Comparison of ENCODE assay signal across 24 mouse cellular contexts in the genomic region with DNA sequence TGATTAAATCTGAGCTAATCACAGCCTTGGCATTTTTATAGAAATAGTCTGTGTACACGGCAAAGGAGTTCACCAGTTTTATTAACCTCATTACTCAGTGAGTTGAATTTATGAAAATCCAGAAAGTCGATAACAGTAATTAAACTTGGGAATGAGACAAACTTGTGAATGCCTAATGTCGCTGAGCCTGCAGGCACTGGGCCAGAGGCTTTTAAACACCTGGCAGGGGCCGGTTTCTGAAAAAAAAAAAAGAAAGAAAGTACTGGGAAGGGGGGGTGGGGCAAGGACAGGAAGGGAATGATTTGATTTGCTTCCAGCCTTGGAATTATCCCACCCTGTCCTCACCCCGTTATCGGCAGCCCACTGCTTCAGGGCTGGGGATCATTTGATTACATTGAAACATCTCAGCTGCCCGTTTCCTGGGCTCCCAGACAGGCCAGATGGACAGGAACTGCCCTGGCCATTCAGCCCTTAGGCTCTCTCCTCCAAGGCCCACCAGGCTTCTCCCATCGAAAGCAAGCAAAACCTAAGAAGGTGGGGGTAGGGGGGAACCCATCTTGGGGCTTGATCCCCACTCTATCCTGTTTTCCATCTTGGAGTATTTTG. TPM values are rescaled to one million over a fixed set of nuclear protein-coding genes. Genes with fewer than 3 reads are reported as not detected.
DNase-seq lines count a peak whose midpoint lies in the region; ATAC-seq and TF ChIP-seq lines count a peak whose summit lies in the region.
"Had no signal": no experiment of that assay in that cellular context is flagged by ENCODE, and none has a peak within 500 bp of the region (broad histone marks: within the 10 kb centered on the region; RNA-seq: fewer than 3 reads in every experiment).

No protein-coding gene starts in this region.

- no peak for DNase-seq in hindbrain, postnatal 0 days (ENCODE audit: low spot score)
- DNase-seq in ES-E14 (ENCODE audit: low read depth, low spot score) (no peak), MN1 (ENCODE audit: low spot score) (peak; percentile 46)
- DNase-seq in limb, embryonic 11.5 days (ENCODE audit: low spot score): no peak
- DNase-seq in liver, embryonic 11.5 days (ENCODE audit: low spot score): no peak
- DNase-seq: adrenal gland, postnatal 14 days; cerebellum, adult 18-20 months; cerebellum, postnatal 36 days; gastrocnemius, postnatal 25 days; kidney, postnatal 4 days; layer of hippocampus, adult 9-11 months; lung, adult 18-20 months; lung, postnatal 14 days; retina, postnatal 1 day; thymus, adult 18-20 months; thymus, postnatal 4 days had no signal

- 0 out of 2 replicates have a peak overlapping the region, but pooled peaks have one; percentile 8 for H3K27ac ChIP-seq in hindbrain, embryonic 13.5 days
- no peak overlapping the region for H3K27ac ChIP-seq in hindbrain, postnatal 0 days
- H3K27ac ChIP-seq in ES-E14 (ENCODE audit: insufficient read depth, low read depth, low read length, poor library complexity, severe bottlenecking): no peak overlapping the region
- H3K27ac ChIP-seq in limb, embryonic 11.5 days (replicated peaks; ENCODE audit: low read depth, low read length): no peak overlapping the region
- no peak overlapping the region for H3K27ac ChIP-seq in liver, embryonic 11.5 days (ENCODE audit: low read depth, low read length)
- no peak overlapping the region for H3K27ac ChIP-seq in kidney, embryonic 16.5 days (ENCODE audit: low read length)
- H3K27ac ChIP-seq: intestine, embryonic 15.5 days; stomach, embryonic 15.5 days had no signal

- H3K9me3 ChIP-seq in hindbrain, embryonic 13.5 days: no peaks in the 10 kb centered on the region
- no peaks in the 10 kb centered on the region for H3K9me3 ChIP-seq in hindbrain, postnatal 0 days (ENCODE audit: low read length)
- H3K9me3 ChIP-seq in ES-E14 (ENCODE audit: control insufficient read depth, insufficient read depth, low read depth, low read length): no peaks in the 10 kb centered on the region
- H3K9me3 ChIP-seq in limb, embryonic 11.5 days (ENCODE audit: control insufficient read depth, low read length): no peaks in the 10 kb centered on the region
- no peaks in the 10 kb centered on the region for H3K9me3 ChIP-seq in liver, embryonic 11.5 days (ENCODE audit: control insufficient read depth, low read length)
- no peaks in the 10 kb centered on the region for H3K9me3 ChIP-seq in kidney, embryonic 16.5 days (ENCODE audit: low read length)
- H3K9me3 ChIP-seq: intestine, embryonic 15.5 days; stomach, embryonic 15.5 days had no signal

- H3K36me3 ChIP-seq in hindbrain, embryonic 13.5 days: no peaks in the 10 kb centered on the region
- H3K36me3 ChIP-seq in hindbrain, postnatal 0 days (ENCODE audit: insufficient read depth, low read length): no peaks in the 10 kb centered on the region
- no peaks in the 10 kb centered on the region for H3K36me3 ChIP-seq in ES-E14 (ENCODE audit: control insufficient read depth, insufficient read depth, low read length, poor library complexity, severe bottlenecking)
- no peaks in the 10 kb centered on the region for H3K36me3 ChIP-seq in limb, embryonic 11.5 days (ENCODE audit: control insufficient read depth, insufficient read depth, low read length)
- H3K36me3 ChIP-seq in liver, embryonic 11.5 days (ENCODE audit: control insufficient read depth, insufficient read depth, low read length): no peaks in the 10 kb centered on the region
- H3K36me3 ChIP-seq in kidney, embryonic 16.5 days (ENCODE audit: insufficient read depth, low read length): no peaks in the 10 kb centered on the region
- H3K36me3 ChIP-seq: intestine, embryonic 15.5 days; stomach, embryonic 15.5 days had no signal

- no peak overlapping the region for H3K4me3 ChIP-seq in hindbrain, embryonic 13.5 days
- H3K4me3 ChIP-seq in hindbrain, postnatal 0 days (ENCODE audit: low read length): no peak overlapping the region
- H3K4me3 ChIP-seq in ES-E14 (ENCODE audit: insufficient read depth in 1 of 2, low read depth in 1 of 2, low read length in 2 of 2, poor library complexity in 1 of 2, severe bottlenecking in 1 of 2): no peak overlapping the region
- no peak overlapping the region for H3K4me3 ChIP-seq in limb, embryonic 11.5 days (ENCODE audit: low read depth, low read length)
- no peak overlapping the region for H3K4me3 ChIP-seq in liver, embryonic 11.5 days (ENCODE audit: low read depth, low read length)
- no peak overlapping the region for H3K4me3 ChIP-seq in kidney, embryonic 16.5 days (ENCODE audit: low read length)
- H3K4me3 ChIP-seq: erythroblast, embryonic 14.5 days; intestine, embryonic 15.5 days; myocyte; stomach, embryonic 15.5 days had no signal

- TF ChIP-seq CTCF in hindbrain, postnatal 0 days (IDR thresholded peaks at IDR 0.05; ENCODE audit: low read depth): no peak

- in situ Hi-C loops in ES-E14 (cut with MboI; ENCODE audit: low sequenced_read_pairs in 2 of 2, unreplicated experiment in 2 of 2): no loop called here

- H3K9ac ChIP-seq in hindbrain, embryonic 13.5 days: no peak overlapping the region
- no peak overlapping the region for H3K9ac ChIP-seq in hindbrain, postnatal 0 days (replicated peaks; ENCODE audit: low read length)
- H3K9ac ChIP-seq in ES-E14 (ENCODE audit: insufficient read depth, low read depth, low read length, poor library complexity, severe bottlenecking): no peak overlapping the region; the same call in 1 of the 2 replicates
- H3K9ac ChIP-seq in limb, embryonic 11.5 days (ENCODE audit: low read length): 0 out of 2 replicates have a peak overlapping the region, but pooled peaks have one; percentile 23
- no peak overlapping the region for H3K9ac ChIP-seq in liver, embryonic 11.5 days (ENCODE audit: low read depth, low read length)
- H3K9ac ChIP-seq in kidney, embryonic 16.5 days (replicated peaks; ENCODE audit: low read length): no peak overlapping the region
- H3K9ac ChIP-seq: intestine, embryonic 15.5 days; stomach, embryonic 15.5 days had no signal

- H3K4me2 ChIP-seq in hindbrain, embryonic 13.5 days: no peak overlapping the region
- no peak overlapping the region for H3K4me2 ChIP-seq in hindbrain, postnatal 0 days (ENCODE audit: low read depth, low read length)
- no peak overlapping the region; the same call in 1 of the 2 replicates for H3K4me2 ChIP-seq in limb, embryonic 11.5 days (ENCODE audit: low read depth, severe bottlenecking)
- H3K4me2 ChIP-seq in liver, embryonic 11.5 days: no peak overlapping the region
- no peak overlapping the region for H3K4me2 ChIP-seq in kidney, embryonic 16.5 days (replicated peaks; ENCODE audit: low read depth, low read length)
- H3K4me2 ChIP-seq: intestine, embryonic 15.5 days; stomach, embryonic 15.5 days had no signal

- WGBS in hindbrain, embryonic 13.5 days: 39% methylated on average over 8 of the region's 8 CpGs
- 20% methylated on average over 8 of the region's 8 CpGs for WGBS in hindbrain, postnatal 0 days
- WGBS in limb, embryonic 11.5 days: 9% methylated on average over 8 of the region's 8 CpGs
- WGBS in liver, embryonic 11.5 days: 37% methylated on average over 8 of the region's 8 CpGs
- WGBS in kidney, embryonic 16.5 days: 17% methylated on average over 8 of the region's 8 CpGs

- no peaks in the 10 kb centered on the region for H3K27me3 ChIP-seq in hindbrain, embryonic 13.5 days
- H3K27me3 ChIP-seq in hindbrain, postnatal 0 days (ENCODE audit: insufficient read depth, low read length): no peaks in the 10 kb centered on the region
- no peaks in the 10 kb centered on the region for H3K27me3 ChIP-seq in limb, embryonic 11.5 days (ENCODE audit: control insufficient read depth, insufficient read depth, low read length)
- H3K27me3 ChIP-seq in liver, embryonic 11.5 days (replicated peaks; ENCODE audit: control insufficient read depth, insufficient read depth, low read length): no peaks in the 10 kb centered on the region
- H3K27me3 ChIP-seq in kidney, embryonic 16.5 days (ENCODE audit: insufficient read depth, low read length): no peaks in the 10 kb centered on the region
- H3K27me3 ChIP-seq: intestine, embryonic 15.5 days; stomach, embryonic 15.5 days had no signal

- no peak for ATAC-seq in hindbrain, embryonic 13.5 days (ENCODE audit: low FRiP score)
- ATAC-seq in hindbrain, postnatal 0 days: no peak
- ATAC-seq in limb, embryonic 11.5 days (ENCODE audit: insufficient number of reproducible peaks, low FRiP score, low TSS enrichment, low read depth): peak; percentile 54; the same call in 1 of the 2 replicates
- no peak for ATAC-seq in monocyte, adult 5-6 weeks (replicated peaks; ENCODE audit: insufficient number of reproducible peaks, low FRiP score, low TSS enrichment, poor library complexity, severe bottlenecking)
- ATAC-seq in liver, embryonic 11.5 days (replicated peaks; ENCODE audit: low FRiP score): no peak
- ATAC-seq in kidney, embryonic 16.5 days (ENCODE audit: low FRiP score, low TSS enrichment): no peak
- ATAC-seq: intestine, embryonic 15.5 days; Patski had no signal

- H3K4me1 ChIP-seq in hindbrain, embryonic 13.5 days (replicated peaks): peaks cover 32% of the 10 kb centered on the region
- H3K4me1 ChIP-seq in hindbrain, postnatal 0 days (ENCODE audit: insufficient read depth, low read length): no peaks in the 10 kb centered on the region
- H3K4me1 ChIP-seq in ES-E14 (ENCODE audit: control insufficient read depth in 2 of 2, insufficient read depth in 2 of 2, low read length in 2 of 2, poor library complexity in 1 of 2): peaks cover 0 to 5% of the 10 kb centered on the region in 2 experiments; a peak in 1 of 4 replicates
- H3K4me1 ChIP-seq in limb, embryonic 11.5 days (ENCODE audit: control insufficient read depth, insufficient read depth, low read length): peaks cover 9% of the 10 kb centered on the region
- no peaks in the 10 kb centered on the region for H3K4me1 ChIP-seq in liver, embryonic 11.5 days (replicated peaks; ENCODE audit: control insufficient read depth, insufficient read depth, low read length)
- H3K4me1 ChIP-seq in kidney, embryonic 16.5 days (ENCODE audit: insufficient read depth, low read length): 0 out of 2 replicates have a peak, but pooled peaks cover 4% of the 10 kb centered on the region
- H3K4me1 ChIP-seq: stomach, embryonic 15.5 days had no signal

TF ChIP-seq in ES-E14, 5 proteins besides CTCF, POLR2A, EP300 and RAD21:
- TF ChIP-seq ZNF384 (IDR thresholded peaks at IDR 0.05; ENCODE audit: low read depth, low read length) (peak; percentile 53; the same call in 1 of the 2 replicates), MAFK (IDR thresholded peaks at IDR 0.05; ENCODE audit: insufficient read depth, low read depth, low read length) (no peak)

RNA-seq across cellular contexts. Expression of a gene that starts 21.7 kb away (rescaled TPM):
- polyA plus RNA-seq in hindbrain, embryonic 13.5 days (2015; fragmentation: Nextera tagmentation; extraction: Ambion mirVana): 2,103 and 2,232 TPM in 2 replicates
- 690 and 787 TPM in 2 replicates for total RNA-seq in hindbrain, postnatal 0 days (2014; rRNA removed)
- polyA plus RNA-seq in hindbrain, postnatal 0 days (2015; fragmentation: Nextera tagmentation; extraction: Ambion mirVana): 1,844 and 1,981 TPM in 2 replicates
- total RNA-seq in ES-E14 (2012; rRNA removed): 21.2 and 23.9 TPM in 2 replicates
- polyA plus RNA-seq in limb, embryonic 11.5 days (2014; fragmentation: Nextera tagmentation; extraction: Ambion mirVana): 63.2 and 72.0 TPM in 2 replicates
- 0.11 to 0.19 TPM (median 0.19 TPM) in 3 replicates for total RNA-seq in monocyte, adult 5-6 weeks (2017)
- polyA plus RNA-seq in liver, embryonic 11.5 days (2014; fragmentation: Nextera tagmentation; extraction: Ambion mirVana): 32.6 and 39.6 TPM in 2 replicates
- 48.2 and 58.4 TPM in 2 replicates for polyA plus RNA-seq in kidney, embryonic 16.5 days (2015; fragmentation: Nextera tagmentation; extraction: Ambion mirVana)
- polyA plus RNA-seq: erythroblast, embryonic 14.5 days had no signal

Comparison
In these comparisons a context has a peak if more than half of its experiments do, and no peak if none do; other contexts are left out.
1. RNA of a gene that starts 21.7 kb away (polyA plus RNA-seq): 2,103 to 2,232 TPM in hindbrain, embryonic 13.5 days and 1,844 to 1,981 TPM in hindbrain, postnatal 0 days; 63.2 to 72.0 TPM in limb, embryonic 11.5 days, 48.2 to 58.4 TPM in kidney, embryonic 16.5 days and 32.6 to 39.6 TPM in liver, embryonic 11.5 days; every median in the first group is over 10 times any median in the second.